Mouse (Mus musculus) erythroblast, adult 5-6 weeks (primary cell): ENCODE data around the gene Faap20. TPM values are rescaled to one million over a fixed set of nuclear protein-coding genes. Genes with fewer than 3 reads are reported as not detected.
"Not testable (repeated sequence)": the region's sequence is repeated elsewhere in the genome, so short reads cannot be mapped to it uniquely, and the experiment has no call there.

Experiments
- ATAC-seq: replicated peaks from 2 replicates; pipeline ENCODE4 v1.8.0; 2016; ENCODE audit warnings: moderate number of reproducible peaks, mild to moderate bottlenecking, moderate TSS enrichment, inconsistent platforms; ENCODE audit not compliant: poor library complexity, low FRiP score, severe bottlenecking
- total RNA-seq, 2 experiments: library from RNA; stranded (forward) in 1 of 2; stranded (reverse) in 1 of 2; fragments of 150-400 nt in 1 of 2; fragments of 200-764, 138-1000 nt in 1 of 2; gene quantifications; 2 replicates each; pipeline versions ENCODE4 v1.2.3 to v1.2.4; 2015 to 2017; ENCODE audit warnings: low replicate concordance in 2 of 2

Gene Faap20
- total RNA-seq, 2 experiments from 2014 or later = 3.5 to 8.1 TPM

- ATAC-seq = no peak
Measured at GRCm38 (mm10) chr4:155243233-155243632, 6.4 kb upstream of the Faap20 start.

DNA sequence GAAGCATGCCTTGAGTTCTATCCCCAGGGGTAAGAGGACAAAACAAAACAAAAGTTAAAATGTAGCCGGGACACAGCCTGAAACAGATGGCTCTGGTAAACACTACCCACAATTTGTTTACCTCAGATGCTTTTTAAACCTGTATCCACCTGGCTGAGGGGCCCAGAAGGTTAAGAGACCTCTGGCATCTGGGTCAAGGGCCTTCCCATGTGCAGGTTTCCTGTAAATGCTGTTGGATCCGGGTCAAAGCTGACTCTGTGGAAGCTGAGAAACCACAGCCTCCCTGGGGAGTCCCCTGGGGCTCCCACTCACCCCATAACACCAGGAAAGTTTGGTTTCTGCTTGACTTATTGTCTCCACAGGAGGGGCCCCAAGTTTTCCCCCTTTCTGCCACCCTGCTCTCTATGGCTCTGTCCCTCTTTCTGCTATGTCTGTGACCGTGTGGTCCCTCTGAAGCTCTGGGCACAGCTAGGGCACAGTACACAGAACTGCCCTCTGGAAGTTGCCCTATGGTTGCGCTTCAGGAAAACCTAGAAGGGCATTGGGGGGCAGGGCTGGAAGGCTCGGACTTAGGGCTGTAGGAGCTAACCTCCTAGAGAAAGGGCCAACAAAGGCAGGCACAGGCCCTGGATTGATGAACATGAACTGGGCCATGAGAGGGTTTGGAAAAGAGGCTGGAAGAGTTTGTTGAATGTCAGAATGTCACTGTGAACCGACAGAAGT lies 3.7 kb upstream of the Faap20 start:
- ATAC-seq = no peak

DNA sequence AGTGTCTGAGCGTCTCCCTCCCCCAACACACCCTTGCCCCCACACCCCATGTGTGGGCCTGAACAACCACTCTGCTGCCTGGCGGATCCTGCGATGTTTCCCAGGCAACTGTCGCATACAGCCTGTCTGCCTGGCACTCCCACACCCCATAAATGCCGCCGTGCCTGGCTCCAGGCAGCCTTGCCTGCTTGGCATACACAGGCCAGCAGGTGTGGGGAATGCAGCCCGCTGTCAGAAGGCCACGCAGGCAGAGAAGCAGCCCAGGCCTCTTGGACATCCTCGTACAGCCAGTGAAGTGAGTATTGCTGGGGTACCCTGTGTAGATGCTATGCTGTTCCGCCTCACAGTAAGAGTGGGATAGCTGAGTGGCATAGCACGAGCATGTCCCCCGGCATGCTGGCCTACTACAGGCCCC lies 2.9 kb upstream of the Faap20 start:
- ATAC-seq = no peak

- ATAC-seq = not testable (repeated sequence)
Measured at GRCm38 (mm10) chr4:155248054-155248453, 1.5 kb upstream of the Faap20 start.

- peak; percentile 77 for ATAC-seq
Measured at GRCm38 (mm10) chr4:155249257-155249647, 350 bp upstream of the Faap20 start.

GRCm38 (mm10) chr4:155250361-155251117 lies 937 bp downstream of the Faap20 start:
- no peak for ATAC-seq

GRCm38 (mm10) chr4:155251147-155251546 lies 1.5 kb downstream of the Faap20 start:
- no peak for ATAC-seq

- ATAC-seq = no peak
Measured at GRCm38 (mm10) chr4:155252253-155252652, 2.7 kb downstream of the Faap20 start.

- no peak for ATAC-seq
Measured at GRCm38 (mm10) chr4:155264521-155265321, 15.1 kb downstream of the Faap20 start.

DNA sequence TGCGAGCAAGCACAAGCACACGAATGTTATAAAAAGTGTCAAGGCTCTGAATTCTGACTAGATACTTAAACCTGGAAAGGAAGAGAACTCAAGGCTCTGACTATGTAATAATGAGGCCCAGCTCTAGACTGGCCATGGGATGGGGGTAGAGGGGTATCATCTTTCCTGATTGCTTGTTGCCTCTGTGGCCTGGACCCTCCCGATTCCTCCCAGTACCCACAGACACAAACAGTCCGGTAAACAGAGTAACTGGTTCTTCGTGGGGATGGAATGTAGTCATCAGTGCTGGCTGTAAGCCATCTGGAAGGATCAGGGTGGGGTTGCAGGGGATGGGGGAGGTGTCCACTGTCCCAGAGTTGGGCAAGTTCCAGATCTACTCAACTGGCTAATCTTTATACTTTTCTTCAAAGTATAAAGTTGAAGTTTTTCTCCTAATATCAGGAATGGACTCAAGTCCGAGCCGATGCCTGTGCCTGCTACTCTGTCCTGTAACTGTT lies 17.5 kb downstream of the Faap20 start:
- ATAC-seq = no peak

GRCm38 (mm10) chr4:155267639-155268175 lies 18.1 kb downstream of the Faap20 start:
- no peak for ATAC-seq

- ATAC-seq = 0 out of 2 replicates have a peak, but pooled peaks have one; percentile 35
Measured at GRCm38 (mm10) chr4:155268382-155268781, 18.8 kb downstream of the Faap20 start.

GRCm38 (mm10) chr4:155274451-155274850 lies 24.8 kb downstream of the Faap20 start:
- ATAC-seq = no peak

- ATAC-seq = no peak
Measured at GRCm38 (mm10) chr4:155274851-155275250, 25.2 kb downstream of the Faap20 start.

- ATAC-seq = no peak
Measured at GRCm38 (mm10) chr4:155277963-155278362, 28.4 kb downstream of the Faap20 start.

- no peak for ATAC-seq
Measured at GRCm38 (mm10) chr4:155279054-155279453, 29.5 kb downstream of the Faap20 start.

- no peak for ATAC-seq
Measured at GRCm38 (mm10) chr4:155279926-155280767, 30.5 kb downstream of the Faap20 start.

DNA sequence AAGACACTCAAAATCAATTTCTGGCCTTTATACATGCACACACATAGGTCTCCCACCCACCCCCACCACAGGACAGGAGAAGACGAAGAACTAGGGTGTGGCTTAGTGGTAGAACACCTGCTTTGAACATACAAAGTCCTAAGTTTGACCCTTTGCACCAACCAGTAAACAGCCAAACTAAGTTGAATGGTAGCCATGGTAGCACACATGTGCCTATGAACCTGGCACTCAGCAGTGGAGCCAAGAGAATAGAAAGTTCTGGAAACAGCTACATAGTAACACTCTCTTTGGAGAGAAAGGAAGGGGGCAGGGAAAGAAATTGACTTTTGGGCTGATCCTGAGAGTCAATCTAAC lies 31.1 kb downstream of the Faap20 start:
- no peak for ATAC-seq

DNA sequence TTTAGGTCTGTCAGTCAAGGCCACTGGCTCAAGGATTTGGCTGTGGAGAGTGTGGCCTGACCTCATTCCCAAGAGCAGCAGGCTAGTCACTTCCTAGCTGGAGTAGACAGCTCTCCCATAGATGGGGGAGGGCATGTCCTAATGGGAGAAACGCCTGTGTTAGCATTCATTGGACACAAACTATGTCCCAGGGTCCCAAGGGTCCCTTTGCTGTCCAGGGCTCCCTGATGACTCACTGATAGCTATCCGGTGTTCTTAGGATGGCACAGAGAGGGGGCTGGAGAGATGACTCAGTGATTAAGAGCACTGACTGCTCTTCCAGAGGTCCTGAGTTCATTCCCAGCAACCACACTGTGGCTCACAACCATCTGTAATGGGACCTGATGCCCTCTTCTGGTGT lies 31.6 kb downstream of the Faap20 start:
- ATAC-seq = no peak
